Mouse (Mus musculus) thymus, postnatal 0 days (tissue): ENCODE measurements at regions not wholly inside any gene's neighbourhood (a gene's known extent, or its start where the extent isn't known, plus 50 kb on each side); places are given as distances from the start of the nearest gene placed in this dataset.

ENCODE experiments used
- DNase-seq: peaks from one replicate; pipeline ENCODE4 v3.0.0-alpha.2; 2015; ENCODE audit warnings: low spot score

DNA sequence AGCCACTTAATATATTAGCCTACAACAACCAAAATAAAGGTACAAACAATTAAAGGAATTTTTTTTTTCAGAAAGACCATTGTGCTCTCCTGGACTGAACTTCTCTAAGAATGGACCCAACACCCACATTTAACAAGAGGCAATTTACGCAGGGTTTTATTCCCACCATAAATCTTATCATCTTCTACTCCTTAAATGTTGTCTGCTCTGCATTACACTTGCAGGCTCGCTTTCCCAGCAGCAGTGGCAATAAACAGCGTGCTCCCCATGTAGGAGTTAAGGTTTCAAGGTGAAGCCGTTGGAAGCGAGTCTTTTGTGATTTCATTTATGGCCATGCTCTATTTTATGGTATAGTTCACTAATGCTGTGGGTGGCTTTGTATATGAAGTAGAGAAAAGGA lies 76.0 kb upstream of the Nhs start:
- DNase-seq: no peak

- DNase-seq: no peak
Observed at GRCm38 (mm10) chrX:162210848-162211247, 51.3 kb upstream of the Nhs start.
